Mouse (Mus musculus): ENCODE measurements at regions not wholly inside any gene's neighbourhood (a gene's known extent, or its start where the extent isn't known, plus 50 kb on each side); places are given as distances from the start of the nearest gene placed in this dataset.

DNA sequence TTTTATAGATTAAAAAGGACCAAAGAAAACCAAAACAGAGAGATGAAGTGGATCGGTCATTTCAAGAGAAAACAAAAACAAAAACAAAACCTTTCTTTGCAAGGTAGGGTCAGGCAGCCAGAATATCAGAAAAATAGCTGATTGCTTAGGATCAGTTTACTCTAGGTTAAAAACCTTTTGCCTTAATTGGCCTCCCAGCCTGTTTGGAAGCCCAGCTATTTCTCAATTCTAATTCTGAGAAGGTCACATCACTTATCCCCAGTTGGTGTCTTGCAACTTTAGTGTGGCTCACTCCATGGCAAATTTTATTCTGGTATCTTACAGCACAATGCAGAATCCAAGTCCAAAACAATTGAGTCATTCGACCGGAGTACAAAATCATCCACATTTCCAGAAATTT lies 70.0 kb downstream of the 1190002N15Rik start:
- no peak for TF ChIP-seq CTCF (conservative IDR thresholded peaks at IDR 0.05; ENCODE audit: insufficient read depth, insufficient read length, low read depth, low read length)
- TF ChIP-seq POLR2A (IDR thresholded peaks at IDR 0.05; ENCODE audit: low read depth, low read length) = no peak

All from kidney, adult 2 months (tissue).